Mouse (Mus musculus): Measurements from ENCODE around the gene Slc35a3. TPM values are rescaled to one million over a fixed set of nuclear protein-coding genes. Genes with fewer than 3 reads are reported as not detected.

Gene Slc35a3
- total and polyA plus RNA-seq, 3 experiments = 19.2 to 20.3 TPM; not detected in 1

DNA sequence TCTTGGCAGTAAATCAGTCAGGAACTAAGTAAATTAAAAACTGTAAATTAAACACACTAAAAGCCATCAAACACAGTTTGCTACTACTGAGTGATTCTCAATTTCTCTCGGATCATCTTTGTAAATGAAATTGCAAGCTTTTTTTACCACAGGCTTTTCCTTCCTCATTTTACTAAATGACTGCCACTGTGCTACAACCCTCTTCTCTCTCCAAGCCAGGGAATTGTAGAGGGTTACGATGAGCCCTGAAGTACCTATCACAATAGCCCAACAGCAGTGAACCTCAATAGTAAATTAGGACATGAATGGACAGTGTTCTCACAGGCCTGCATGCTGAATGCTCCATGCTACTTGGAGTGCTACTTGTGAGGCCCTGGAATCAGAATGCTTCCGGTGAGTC, 78.5 kb downstream of the Slc35a3 start:
- Histone ChIP-seq H3K36me3 (ENCODE audit: control insufficient read depth in 1 of 2, insufficient read depth in 2 of 2, low read length in 2 of 2) (peaks cover 0 to 32% of the 10 kb centered on the region in 2 experiments; a peak in 2 of 4 replicates), H3K79me2 (ENCODE audit: control insufficient read depth, insufficient read depth, low read length, poor library complexity) (no peaks in the 10 kb centered on the region), H3K9ac (ENCODE audit: control insufficient read depth, low read depth, low read length, poor library complexity, severe bottlenecking) (no peak overlapping the region), H3K27me3 (ENCODE audit: control insufficient read depth in 1 of 2, insufficient read depth in 2 of 2, low read length in 2 of 2) (no peaks in the 10 kb centered on the region), H3K4me3 (ENCODE audit: control insufficient read depth in 1 of 2, insufficient read depth in 1 of 2, low read depth in 2 of 2, low read length in 2 of 2) (no peak overlapping the region), H3K4me1 (ENCODE audit: control insufficient read depth in 1 of 2, insufficient read depth in 2 of 2, low read length in 2 of 2) (no peaks in the 10 kb centered on the region), H3K9me3 (replicated peaks; ENCODE audit: insufficient read depth, low read length) (no peaks in the 10 kb centered on the region), H3K27ac (ENCODE audit: control insufficient read depth, low read depth, low read length) (no peak overlapping the region)
- TF ChIP-seq MXI1 (IDR thresholded peaks at IDR 0.05; ENCODE audit: low read depth, low read length) (no peak), GABPA (IDR thresholded peaks at IDR 0.05; ENCODE audit: low read depth, low read length) (no peak), E2F4 (IDR thresholded peaks at IDR 0.05; ENCODE audit: borderline replicate concordance, low read depth, low read length) (no peak)
- DNase-seq (ENCODE audit: low read depth, low spot score) = no peak

DNA sequence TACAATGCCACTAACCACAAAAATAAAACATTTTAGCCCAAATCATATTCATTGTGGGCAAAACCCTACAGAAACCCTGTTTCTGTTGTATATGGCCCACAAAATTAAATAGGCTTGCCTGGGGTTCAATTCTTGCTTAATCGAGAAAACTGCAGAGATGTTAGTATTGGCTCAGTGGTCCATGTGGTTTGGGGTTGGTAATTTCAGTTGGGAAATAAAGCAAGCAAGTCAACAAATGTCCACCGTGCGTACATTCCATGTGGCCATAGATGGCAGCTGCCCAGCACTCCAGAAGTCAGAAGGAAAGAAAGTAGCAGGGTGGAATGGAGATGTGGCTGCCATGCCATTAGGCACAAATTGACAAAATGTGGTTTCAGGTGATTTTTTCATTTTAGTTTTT, 79.7 kb downstream of the Slc35a3 start:
- no peak for TF ChIP-seq RAD21 (IDR thresholded peaks at IDR 0.05; ENCODE audit: low read depth, low read length)
- no peak for TF ChIP-seq ETS1 (IDR thresholded peaks at IDR 0.05; ENCODE audit: low read depth, low read length)
- no peak for DNase-seq (ENCODE audit: low read depth, low spot score)
- H3K27me3 ChIP-seq (ENCODE audit: control insufficient read depth in 1 of 2, insufficient read depth in 2 of 2, low read length in 2 of 2) = no peaks in the 10 kb centered on the region
- peaks cover 0 to 29% of the 10 kb centered on the region in 2 experiments; a peak in 2 of 4 replicates for H3K36me3 ChIP-seq (ENCODE audit: control insufficient read depth in 1 of 2, insufficient read depth in 2 of 2, low read length in 2 of 2)
- H3K9ac ChIP-seq (ENCODE audit: control insufficient read depth, low read depth, low read length, poor library complexity, severe bottlenecking) = no peak overlapping the region
- H3K27ac ChIP-seq (ENCODE audit: control insufficient read depth, low read depth, low read length) = no peak overlapping the region
- no peaks in the 10 kb centered on the region for H3K9me3 ChIP-seq (replicated peaks; ENCODE audit: insufficient read depth, low read length)
- no peaks in the 10 kb centered on the region for H3K4me1 ChIP-seq (ENCODE audit: control insufficient read depth in 1 of 2, insufficient read depth in 2 of 2, low read length in 2 of 2)
- no peak overlapping the region for H3K4me3 ChIP-seq (ENCODE audit: control insufficient read depth in 1 of 2, insufficient read depth in 1 of 2, low read depth in 2 of 2, low read length in 2 of 2)
- H3K79me2 ChIP-seq (ENCODE audit: control insufficient read depth, insufficient read depth, low read length, poor library complexity) = no peaks in the 10 kb centered on the region

DNA sequence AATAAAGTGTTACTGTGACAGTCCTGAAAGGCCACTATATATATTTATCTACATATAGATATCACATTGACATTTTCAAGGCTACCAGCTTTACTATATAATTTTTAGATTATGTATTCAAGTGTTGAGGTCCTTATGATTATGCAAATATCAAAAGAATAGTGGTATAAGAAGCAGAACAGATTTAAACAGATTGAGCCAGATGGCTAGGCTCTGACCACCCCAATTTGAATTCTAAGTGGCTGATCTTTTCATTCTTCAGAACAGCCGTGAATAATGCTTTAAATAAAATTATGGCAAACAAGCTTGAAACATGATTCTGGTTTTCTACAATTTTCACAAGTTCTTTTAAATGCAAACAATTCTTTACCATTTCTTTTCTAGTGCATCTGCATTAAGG, 81.2 kb downstream of the Slc35a3 start:
- H3K27ac ChIP-seq (ENCODE audit: control insufficient read depth, low read depth, low read length) = no peak overlapping the region
- no peaks in the 10 kb centered on the region for H3K9me3 ChIP-seq (replicated peaks; ENCODE audit: insufficient read depth, low read length)
- no peaks in the 10 kb centered on the region for H3K27me3 ChIP-seq (ENCODE audit: control insufficient read depth in 1 of 2, insufficient read depth in 2 of 2, low read length in 2 of 2)
- no peaks in the 10 kb centered on the region for H3K4me1 ChIP-seq (ENCODE audit: control insufficient read depth in 1 of 2, insufficient read depth in 2 of 2, low read length in 2 of 2)
- no peak for TF ChIP-seq CHD1 (IDR thresholded peaks at IDR 0.05; ENCODE audit: low read depth, low read length)
- no peak for TF ChIP-seq GATA1 (IDR thresholded peaks at IDR 0.05; ENCODE audit: low read depth, low read length)
- DNase-seq (ENCODE audit: low read depth, low spot score) = no peak
- no peak overlapping the region for H3K4me3 ChIP-seq (ENCODE audit: control insufficient read depth in 1 of 2, insufficient read depth in 1 of 2, low read depth in 2 of 2, low read length in 2 of 2)
- H3K79me2 ChIP-seq (ENCODE audit: control insufficient read depth, insufficient read depth, low read length, poor library complexity) = no peaks in the 10 kb centered on the region
- peaks cover 0 to 27% of the 10 kb centered on the region in 2 experiments; a peak in 2 of 4 replicates for H3K36me3 ChIP-seq (ENCODE audit: control insufficient read depth in 1 of 2, insufficient read depth in 2 of 2, low read length in 2 of 2)
- H3K9ac ChIP-seq (ENCODE audit: control insufficient read depth, low read depth, low read length, poor library complexity, severe bottlenecking) = no peak overlapping the region

DNA sequence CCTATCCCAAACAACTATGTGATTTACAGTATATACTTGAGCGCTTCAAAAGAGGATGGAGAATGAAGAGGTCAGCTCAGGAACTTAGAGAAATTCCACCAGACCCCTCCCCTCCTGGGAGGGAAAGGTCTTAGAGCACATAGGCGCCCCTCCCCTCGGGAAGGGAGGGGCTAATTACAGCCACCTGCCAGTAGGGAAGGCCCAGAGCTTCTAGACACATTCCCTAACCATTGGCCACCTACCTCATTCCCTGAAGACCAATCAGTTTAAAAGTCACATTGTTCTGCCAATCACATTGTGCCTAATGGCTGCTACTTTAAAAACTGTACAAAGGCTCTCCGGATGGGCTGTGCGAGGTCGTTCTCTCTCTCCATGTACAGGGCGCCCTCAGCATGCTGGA, 90.0 kb downstream of the Slc35a3 start:
- Histone ChIP-seq H3K4me1 (ENCODE audit: control insufficient read depth in 1 of 2, insufficient read depth in 2 of 2, low read length in 2 of 2) (peaks cover 24 to 29% of the 10 kb centered on the region in 2 experiments), H3K4me3 (ENCODE audit: control insufficient read depth in 1 of 2, insufficient read depth in 1 of 2, low read depth in 2 of 2, low read length in 2 of 2) (no peak overlapping the region), H3K27ac (ENCODE audit: control insufficient read depth, low read depth, low read length) (no peak overlapping the region), H3K27me3 (ENCODE audit: control insufficient read depth in 1 of 2, insufficient read depth in 2 of 2, low read length in 2 of 2) (no peaks in the 10 kb centered on the region), H3K79me2 (ENCODE audit: control insufficient read depth, insufficient read depth, low read length, poor library complexity) (no peaks in the 10 kb centered on the region), H3K9ac (ENCODE audit: control insufficient read depth, low read depth, low read length, poor library complexity, severe bottlenecking) (no peak overlapping the region), H3K9me3 (replicated peaks; ENCODE audit: insufficient read depth, low read length) (no peaks in the 10 kb centered on the region), H3K36me3 (ENCODE audit: control insufficient read depth in 1 of 2, insufficient read depth in 2 of 2, low read length in 2 of 2) (peaks cover 5 to 33% of the 10 kb centered on the region in 2 experiments; a peak in 3 of 4 replicates)
- no peak for DNase-seq (ENCODE audit: low read depth, low spot score)
- TF ChIP-seq RAD21 (IDR thresholded peaks at IDR 0.05; ENCODE audit: low read depth, low read length) (no peak), GATA1 (IDR thresholded peaks at IDR 0.05; ENCODE audit: low read depth, low read length) (no peak), ZNF384 (IDR thresholded peaks at IDR 0.05; ENCODE audit: low read depth, low read length) (no peak), NELFE (IDR thresholded peaks at IDR 0.05; ENCODE audit: low read depth, low read length) (no peak), CHD2 (IDR thresholded peaks at IDR 0.05; ENCODE audit: low read length) (no peak), SMC3 (IDR thresholded peaks at IDR 0.05; ENCODE audit: low read depth, low read length) (no peak), MAZ (IDR thresholded peaks at IDR 0.05; ENCODE audit: low read depth, low read length) (no peak), MYC (IDR thresholded peaks at IDR 0.05; ENCODE audit: low read depth, low read length) (no peak), CTCF (IDR thresholded peaks at IDR 0.05 in 2 of 3, conservative IDR thresholded peaks at IDR 0.05 in 1 of 3; ENCODE audit: control insufficient read depth in 1 of 3, insufficient read depth in 1 of 3, low read depth in 2 of 3, low read length in 3 of 3, poor library complexity in 1 of 3, severe bottlenecking in 1 of 3) (no peak), MEF2A (IDR thresholded peaks at IDR 0.05; ENCODE audit: extremely low read depth, insufficient replicate concordance, low read depth, low read length, poor library complexity, severe bottlenecking) (no peak), RCOR1 (IDR thresholded peaks at IDR 0.05; ENCODE audit: low read depth, low read length) (no peak), MYB (IDR thresholded peaks at IDR 0.05; ENCODE audit: low read depth, low read length) (no peak), USF2 (IDR thresholded peaks at IDR 0.05; ENCODE audit: borderline replicate concordance in 1 of 2, insufficient read depth in 1 of 2, low read depth in 1 of 2, low read length in 2 of 2) (no peak), USF1 (IDR thresholded peaks at IDR 0.05; ENCODE audit: low read depth, low read length) (no peak), NRF1 (IDR thresholded peaks at IDR 0.05; ENCODE audit: insufficient read depth, low read depth, low read length, poor library complexity, severe bottlenecking) (no peak)
